Mouse (Mus musculus) inflammation-experienced regulatory T-cells, adult 6 months (primary cell): ENCODE data around the gene Fam161b. TPM values are rescaled to one million over a fixed set of nuclear protein-coding genes. Genes with fewer than 3 reads are reported as not detected.
A peak's percentile ranks its signal among the peaks of the same experiment; 100 is the strongest.

Source experiments
- ATAC-seq: one replicate; pipeline ENCODE4 v1.8.0; 2017
- polyA plus RNA-seq, 3 experiments: library from polyadenylated mRNA; unstranded; fragments of 100-300 nt; shearing (Covaris generic); gene quantifications; one replicate each; pipeline ENCODE4 v1.2.1; 2017

The Fam161b gene
- 1 to 10 TPM in 1 of 3 experiments, under 1 TPM in 2; 0.30 to 1.3 (median 0.43) TPM for polyA plus RNA-seq

DNA sequence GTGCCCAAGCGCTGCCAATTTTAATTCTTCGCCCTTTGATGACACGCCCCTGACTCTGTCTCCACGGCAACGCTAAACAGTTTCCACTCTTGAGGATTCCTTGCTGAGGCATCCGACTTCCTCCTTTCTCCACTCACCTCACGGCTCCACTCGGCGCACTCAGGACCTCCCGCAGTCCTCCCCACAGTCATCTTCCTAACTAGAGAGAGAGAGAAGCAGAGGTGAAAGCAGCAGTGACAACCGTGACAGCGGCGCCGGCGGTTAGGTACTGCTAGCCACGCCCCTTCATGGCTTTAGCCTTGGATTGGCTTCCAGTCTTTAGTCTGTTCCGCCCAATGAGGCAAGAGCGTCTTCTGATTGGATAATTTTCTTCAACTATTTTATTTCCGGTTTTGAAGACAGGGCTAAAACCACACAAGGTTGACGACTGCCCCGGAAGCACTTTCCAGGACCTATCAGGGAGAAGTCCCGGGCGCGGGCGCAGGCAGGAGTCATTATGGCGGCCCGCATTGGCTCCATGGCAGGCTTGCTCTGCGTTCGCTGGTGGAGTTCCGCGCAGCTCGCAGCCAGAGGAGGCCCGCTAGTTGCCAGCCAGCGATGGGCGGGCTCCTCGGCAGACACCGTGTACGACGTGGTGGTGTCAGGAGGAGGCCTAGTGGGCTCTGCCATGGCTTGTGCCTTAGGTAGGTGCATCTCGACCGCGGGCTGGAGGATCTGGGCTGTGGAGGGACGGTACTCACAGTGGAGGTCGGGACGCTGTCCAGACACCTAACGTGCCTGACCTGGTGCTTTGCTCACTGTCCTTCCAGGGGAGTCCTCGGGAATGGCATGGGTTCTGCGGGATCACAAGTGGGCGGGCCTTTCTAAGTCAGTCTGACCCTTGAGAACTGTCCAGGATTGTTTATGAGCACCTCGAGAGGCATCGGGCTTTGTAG lies at the start of gene Fam161b, which contains the start of gene Coq6:
Gene Fam161b (minus strand): TSS at position 279 of the 935 bp plus-strand sequence.
Gene Coq6 (plus strand): TSS at position 103 of the 935 bp plus-strand sequence.
- peak; percentile 99 for ATAC-seq

DNA sequence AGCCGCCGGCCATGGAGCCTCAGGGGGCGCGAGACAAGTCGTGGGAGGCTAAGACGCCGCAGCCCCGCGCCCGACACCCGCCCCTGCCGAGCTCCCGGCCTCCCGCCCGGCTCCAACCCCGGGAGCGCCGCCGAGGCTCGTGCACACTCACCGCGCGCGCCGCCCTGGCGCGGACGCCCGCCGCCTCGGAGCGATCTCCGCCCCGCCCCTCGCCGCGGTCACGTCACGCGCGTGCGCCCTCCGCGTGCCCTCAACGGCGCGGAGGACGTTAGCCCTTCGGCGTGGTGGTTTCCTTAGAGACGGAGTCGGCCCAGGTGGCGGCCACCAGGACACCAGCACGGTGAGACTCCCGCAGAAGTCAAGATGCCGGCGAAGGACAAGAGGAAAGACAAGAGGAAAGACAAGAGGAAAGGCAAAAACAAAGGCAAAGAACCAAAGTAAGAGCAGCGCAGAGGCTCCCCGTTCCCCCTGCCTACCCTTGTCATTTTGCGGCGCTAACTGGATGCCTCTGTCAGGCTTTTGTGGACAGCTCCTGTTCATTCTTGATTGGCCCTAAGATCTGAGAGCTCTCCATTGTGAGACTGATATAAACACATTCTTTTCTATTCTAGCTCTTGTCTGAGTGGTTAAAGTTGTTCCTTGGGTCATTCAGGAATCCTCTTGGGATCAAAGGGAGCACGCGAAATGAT lies 47.3 kb upstream of the Fam161b start, which contains the start of the genes Entpd5 and Bbof1:
Gene Entpd5 (minus strand): TSS at position 211 of the 689 bp plus-strand sequence.
Gene Bbof1 (plus strand): TSS at position 253 of the 689 bp plus-strand sequence.
- peak; percentile 75 for ATAC-seq

DNA sequence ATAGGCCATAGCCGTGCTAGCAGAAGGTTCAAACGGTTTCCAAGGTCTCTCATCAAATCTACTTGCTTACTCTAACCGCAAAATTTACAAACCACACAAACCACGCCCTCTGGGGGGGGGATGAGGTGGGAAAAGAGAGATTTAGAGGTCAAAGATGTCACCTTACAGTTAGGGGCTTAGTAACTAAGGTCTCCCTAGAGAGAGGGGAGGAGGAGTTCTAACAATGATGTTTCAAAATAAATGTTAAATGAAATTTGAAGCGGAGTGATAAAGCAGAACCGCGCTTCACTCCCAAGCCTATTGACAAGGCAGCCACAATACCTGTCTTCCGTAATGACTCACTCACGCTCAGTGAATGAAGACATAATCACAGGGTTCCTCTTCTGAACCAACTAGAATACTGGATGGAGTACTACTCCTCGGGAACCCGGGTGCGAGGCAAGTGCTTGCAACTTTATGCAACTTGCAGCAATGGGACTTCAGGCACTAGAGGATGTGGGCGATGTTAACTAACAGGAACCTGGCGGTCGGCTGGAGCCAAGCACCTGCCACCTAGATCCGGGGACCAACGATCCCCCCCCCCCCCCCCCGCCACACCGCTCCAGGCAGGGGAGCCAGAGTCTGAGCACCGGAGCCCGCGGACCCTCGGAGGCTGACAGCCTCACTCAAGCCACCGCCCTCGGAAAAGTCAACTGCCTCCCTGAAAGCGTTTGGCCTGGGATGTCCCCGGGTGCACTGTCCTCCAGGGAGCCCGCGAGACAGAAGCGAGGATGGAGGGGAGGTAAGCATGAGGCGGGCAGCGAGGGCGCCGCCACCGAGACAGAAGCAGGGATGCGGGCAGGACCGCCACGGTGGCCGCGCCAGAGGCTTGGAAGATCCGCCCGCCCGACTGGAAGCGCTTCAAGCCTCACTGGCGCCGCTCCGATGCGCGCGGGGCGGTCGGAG lies 46.5 kb upstream of the Fam161b start:
- peak; percentile 79 for ATAC-seq

DNA sequence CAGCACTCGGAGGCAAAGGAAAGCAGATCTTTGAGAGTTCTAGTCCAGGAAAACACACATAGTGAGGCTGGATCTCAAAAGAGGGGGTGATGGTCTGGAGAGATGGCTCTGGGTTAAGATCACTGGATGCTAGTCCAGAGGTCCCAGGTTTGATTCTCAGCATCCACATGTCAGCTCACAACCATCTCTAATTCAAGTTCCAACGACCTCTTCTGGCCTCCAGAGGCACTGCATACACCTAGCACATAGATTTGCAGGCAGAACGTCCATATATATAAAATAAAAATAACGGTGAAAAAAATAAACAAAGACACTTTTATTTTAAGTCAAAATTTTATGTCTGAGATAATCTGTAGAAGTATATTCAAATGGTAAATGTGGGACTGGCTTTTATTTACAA lies 45.6 kb upstream of the Fam161b start:
- ATAC-seq = no peak

DNA sequence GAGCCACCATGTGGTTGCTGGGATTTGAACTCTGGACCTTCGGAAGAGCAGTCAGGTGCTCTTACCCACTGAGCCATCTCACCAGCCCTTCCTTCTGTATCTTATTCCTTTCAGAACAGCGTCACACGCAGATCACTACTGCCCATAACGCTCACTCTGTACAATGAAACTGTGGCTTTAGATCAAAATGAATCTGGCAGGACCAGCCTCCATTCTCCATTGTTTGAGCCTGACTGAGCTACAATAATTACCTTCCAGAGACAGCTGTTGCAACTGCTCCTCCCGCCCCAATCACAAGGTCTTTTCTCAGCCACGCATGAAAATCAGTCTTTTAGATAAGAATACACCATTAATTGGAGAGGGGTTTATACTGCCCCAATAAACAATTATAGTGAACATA lies 42.9 kb upstream of the Fam161b start:
- no peak for ATAC-seq

DNA sequence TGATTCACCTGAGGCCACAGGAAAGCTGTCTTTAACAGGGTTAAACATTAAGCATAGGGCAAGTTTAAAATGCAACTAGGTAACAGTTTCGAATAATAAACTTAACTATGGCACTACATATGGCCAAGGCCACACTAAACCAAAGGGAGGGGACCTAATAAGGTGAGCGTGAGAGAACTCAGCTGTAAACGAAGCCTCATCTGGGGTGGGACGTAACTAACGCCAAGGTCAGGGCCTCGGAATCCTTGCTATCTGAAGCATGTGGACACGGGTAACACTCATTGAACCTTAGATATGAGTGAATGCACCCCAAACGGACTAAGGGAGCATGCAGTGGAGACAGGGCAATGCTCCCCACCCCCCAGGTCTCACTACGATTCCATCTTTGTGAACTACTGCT lies 41.3 kb upstream of the Fam161b start:
- ATAC-seq = no peak

DNA sequence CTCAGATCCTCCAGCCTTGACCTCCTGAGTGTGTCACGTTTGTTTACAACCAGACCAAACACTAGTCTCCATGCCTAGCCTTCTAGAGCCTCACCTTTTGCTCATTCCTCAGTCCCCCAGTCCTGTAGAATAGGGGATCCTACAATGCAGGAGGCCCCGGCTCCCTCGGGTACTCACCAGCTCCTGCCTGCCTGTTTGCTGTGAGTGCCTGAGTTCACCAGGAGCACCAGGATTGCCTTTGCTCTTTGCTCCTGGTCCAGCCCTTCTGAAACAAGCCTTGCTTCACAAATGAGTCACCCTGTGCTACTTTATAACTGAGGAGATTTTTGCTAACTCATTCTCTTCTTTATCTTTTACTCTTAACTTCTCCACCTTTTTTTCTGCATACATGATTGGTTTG lies 39.0 kb upstream of the Fam161b start:
- no peak for ATAC-seq

DNA sequence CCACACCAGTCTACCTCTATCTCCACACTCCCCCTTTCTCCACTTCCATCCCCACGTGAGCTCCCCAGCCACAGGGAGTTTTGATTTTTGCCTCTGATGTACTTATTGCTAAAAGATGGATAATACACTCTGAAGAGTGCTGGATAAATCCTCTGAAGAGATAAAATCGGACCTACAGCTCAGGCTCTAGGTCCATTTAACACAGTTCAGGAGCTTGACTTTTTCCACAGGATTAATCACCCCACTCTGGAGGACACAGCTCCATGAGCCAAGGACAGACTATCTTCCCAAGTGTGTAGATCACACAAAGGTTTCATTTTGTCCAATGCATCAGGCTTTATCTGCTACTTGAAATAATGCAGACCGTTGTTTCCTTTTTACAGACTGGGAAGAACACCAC lies 38.4 kb upstream of the Fam161b start:
- ATAC-seq = no peak

DNA sequence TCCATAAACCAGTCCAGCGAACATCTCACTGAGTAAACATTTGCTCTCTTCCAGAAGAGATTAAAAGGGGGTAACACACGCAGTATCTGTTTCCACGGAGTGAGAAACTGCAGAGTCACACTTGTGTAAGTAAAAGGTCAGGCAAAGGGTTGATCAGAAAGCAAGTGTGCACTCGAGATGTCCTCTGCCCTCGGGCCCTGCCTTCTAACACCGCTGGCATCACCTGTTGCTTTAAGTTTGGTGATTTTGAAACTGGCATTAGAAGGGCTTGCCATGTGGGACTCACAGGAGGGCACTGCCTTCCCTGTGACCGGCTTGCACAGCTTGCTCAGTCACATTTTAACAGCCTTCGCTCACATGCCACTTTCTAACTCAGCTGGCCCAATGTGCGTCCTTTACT lies 38.0 kb upstream of the Fam161b start:
- no peak for ATAC-seq

DNA sequence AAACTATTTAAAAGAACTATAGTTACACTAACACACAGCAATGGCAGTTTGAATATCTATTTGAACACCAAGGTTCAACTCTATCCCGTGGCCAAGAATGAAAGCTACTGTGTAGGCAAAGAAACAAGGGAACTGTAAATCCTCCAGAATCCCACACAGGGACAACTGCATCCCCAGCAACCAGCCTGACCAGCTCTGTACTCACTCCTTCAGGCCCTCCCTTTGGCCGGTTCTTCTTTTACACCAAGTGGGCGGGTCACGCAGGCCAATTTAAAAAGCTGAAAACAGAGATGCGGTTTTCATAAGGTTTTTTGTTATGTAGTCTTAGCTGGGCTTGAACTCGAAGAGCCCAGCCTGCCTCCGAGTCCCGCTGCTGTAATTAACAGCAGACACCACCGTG lies 37.5 kb upstream of the Fam161b start:
- ATAC-seq = no peak

DNA sequence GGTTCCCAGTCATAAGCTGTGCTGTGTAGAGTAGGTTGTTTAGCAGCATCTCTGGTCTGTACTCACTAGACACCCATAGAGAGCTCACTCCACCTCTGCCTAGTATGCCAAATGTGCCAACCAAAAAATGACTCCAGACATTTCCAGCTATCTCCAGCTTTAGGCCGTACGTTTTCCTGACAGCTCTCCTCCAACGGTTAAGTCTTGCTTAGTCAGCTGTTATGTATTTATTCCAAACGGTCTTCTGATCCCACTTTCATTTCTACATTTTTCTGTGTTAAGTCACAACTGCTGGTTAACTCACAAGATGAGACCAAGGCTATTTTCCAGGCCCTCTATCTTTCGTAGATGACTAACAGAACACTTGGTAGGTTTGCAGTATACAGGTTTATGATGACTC lies 37.0 kb upstream of the Fam161b start:
- no peak for ATAC-seq

DNA sequence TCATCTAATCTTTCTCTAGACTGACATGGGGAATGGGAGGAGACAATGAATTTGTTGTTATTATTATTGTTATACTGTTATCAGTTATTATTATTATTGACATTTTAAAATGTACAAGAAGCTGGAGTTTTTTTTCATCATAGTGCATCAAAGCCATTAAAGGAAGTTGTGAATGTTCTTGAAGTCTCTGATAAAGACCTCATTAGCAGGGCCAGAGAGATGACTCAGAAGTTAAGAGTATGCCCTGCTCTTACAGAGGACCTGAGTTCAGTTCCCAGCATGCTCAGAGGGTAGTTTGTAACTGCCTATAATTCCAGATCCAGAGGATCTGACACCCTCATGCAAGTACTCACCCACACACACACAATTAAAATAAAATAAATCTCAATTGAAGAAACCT lies 36.1 kb upstream of the Fam161b start:
- no peak for ATAC-seq

DNA sequence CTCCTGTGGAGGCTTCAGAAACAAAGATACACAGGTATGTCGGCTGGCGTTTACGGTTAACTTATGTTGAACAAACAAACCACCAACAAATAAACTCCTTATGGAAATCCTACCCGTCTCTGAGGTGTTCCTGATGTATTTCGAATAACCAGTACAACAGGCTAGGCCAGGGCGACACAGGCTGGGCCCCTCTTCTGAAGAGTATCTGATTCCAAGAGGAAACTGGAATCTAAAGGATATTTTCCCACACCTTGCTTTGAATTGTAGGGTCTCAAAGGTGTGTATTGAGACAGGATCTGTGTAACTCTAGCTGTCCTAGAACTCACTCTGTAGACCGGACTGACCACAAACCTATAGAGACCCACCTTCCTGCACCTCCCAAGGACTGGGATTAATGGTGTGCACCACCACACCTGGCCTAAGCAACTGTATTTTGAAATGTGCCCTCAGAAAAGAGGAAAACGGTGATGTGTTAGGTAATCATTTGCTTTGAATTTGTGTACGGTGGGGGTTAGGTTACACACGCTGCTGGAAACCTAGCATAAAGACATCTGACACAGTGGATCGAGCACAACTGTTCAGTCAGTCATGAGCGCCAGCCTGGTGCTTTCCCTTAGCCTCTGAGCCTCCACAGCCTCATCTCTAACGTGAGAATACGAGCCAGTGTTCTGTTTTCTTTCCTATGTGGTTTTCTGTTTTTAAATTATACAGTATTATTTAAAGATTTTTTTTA lies 35.5 kb upstream of the Fam161b start:
- no peak for ATAC-seq

DNA sequence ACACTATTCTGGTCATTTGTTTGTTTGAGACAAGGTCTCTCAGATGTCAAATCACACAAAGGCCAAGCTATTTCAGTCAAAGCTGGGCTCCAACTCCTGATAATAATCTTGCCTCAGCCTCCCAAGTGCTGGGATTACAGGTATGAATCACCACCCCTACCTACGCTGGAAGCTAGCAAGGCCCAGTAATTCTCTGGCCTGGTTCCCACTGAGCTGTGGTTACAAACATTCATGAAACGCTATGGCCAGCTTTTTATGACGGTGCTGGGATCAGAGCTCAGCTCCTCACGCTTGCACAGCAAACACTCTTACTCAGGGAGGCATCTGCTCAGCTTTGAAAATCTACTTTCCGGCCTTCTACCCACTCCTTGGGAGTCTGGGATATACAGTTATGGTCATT lies 32.2 kb upstream of the Fam161b start:
- ATAC-seq = no peak

DNA sequence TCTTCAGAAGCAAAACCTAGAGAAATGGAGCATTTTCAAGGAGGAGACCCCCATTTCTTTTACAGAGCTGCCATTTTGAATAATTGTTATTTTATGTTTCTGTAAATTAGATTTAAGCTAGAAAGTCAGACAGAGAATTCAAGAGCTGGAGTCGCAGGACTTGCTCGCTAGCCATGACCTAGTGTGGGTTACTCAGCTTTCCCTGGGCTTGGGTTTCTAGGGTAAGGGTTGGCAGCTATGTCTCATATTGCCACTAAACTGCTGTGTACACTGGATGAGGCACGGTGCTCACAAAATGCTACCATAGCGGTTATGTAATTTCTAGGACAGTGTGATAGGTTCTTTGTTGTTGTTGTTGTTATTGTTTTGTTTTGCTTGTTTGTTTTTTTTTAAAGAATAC lies 31.0 kb upstream of the Fam161b start:
- no peak for ATAC-seq

DNA sequence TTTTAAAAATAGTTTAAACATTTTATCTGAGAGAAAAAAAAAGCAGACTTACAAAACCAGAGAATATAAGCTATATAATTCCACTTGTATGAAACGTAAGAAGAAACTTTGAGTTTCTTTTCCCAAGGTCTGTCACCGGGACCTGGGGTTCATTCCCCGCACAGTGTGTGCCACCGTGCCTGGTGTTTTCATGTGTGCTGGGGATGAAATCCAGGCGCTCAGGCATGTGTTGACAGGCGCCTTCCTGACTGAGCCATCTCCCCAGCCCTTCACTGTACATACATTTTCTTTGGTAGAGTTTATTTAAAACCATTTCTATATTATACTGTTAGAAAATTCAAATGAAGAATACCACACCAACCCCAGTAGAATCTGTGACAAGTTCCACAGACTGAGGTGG lies 28.7 kb upstream of the Fam161b start:
- no peak for ATAC-seq

DNA sequence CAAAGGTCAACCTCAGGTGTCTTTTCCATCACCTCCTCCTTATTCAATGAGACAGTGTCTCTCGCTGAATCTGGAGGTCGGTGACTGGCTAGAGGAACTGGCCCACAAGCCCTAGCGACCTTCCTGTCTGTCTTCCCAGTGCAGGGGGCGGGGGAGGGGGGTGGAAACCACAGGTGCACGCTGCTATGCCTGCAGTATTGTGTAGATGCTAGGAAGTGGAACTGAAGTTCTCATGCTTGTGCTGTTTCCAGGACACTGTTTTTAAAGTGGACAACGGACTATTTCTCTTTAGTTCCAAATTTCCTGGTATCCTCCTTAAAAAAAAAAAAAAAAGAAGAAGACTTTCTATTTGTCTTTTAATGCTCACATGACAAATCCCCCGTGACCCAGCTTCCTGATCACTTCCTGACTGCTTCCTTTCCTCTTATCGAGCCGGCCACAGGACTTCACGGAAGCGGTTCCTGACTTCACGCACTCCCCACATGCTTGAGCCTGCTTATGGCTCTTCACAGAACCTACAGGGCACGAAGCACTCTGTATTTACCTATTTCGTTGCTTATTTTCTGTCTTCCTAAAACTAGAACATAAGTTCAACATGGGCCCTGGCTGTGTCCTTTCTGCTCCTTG lies 27.3 kb upstream of the Fam161b start:
- ATAC-seq = peak; percentile 58

DNA sequence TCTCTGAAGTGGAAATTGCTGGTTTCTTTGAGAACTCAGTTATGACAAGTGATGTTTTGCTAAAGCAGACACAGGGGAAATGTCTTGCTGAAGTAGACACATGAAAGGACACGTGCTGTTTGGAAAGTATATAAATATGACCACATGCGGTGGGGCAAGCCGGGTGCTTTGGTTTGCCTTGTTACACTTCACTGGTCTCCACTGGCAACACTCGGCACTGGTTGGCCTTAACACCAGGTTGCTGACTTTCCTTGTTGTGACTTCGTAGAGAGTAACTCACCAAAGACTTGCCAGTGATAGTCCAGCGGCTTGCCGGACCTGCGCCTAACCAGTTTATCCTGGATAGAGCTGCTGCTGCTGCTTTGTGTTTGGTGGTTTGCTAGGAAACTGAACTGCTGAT lies 26.5 kb upstream of the Fam161b start:
- ATAC-seq = no peak

DNA sequence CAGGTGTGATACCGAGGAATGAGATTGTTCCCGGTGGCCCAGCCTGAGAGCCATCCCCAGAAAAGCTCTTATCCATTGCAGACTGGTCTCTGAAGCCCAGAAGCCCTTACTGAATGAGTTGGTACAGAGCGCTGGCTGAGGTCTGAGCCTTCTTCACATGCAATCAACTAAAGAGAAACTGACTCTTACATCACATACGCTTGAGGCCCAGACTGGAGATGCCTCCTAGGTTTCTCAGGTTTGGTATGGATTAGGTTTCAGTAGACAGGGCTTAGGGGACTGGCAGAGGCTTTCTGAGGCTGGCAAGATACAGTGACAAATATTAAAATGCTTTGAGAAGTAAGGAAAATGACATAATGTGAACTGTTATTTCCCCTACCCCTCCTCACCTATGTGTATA lies 23.8 kb upstream of the Fam161b start:
- ATAC-seq = no peak

DNA sequence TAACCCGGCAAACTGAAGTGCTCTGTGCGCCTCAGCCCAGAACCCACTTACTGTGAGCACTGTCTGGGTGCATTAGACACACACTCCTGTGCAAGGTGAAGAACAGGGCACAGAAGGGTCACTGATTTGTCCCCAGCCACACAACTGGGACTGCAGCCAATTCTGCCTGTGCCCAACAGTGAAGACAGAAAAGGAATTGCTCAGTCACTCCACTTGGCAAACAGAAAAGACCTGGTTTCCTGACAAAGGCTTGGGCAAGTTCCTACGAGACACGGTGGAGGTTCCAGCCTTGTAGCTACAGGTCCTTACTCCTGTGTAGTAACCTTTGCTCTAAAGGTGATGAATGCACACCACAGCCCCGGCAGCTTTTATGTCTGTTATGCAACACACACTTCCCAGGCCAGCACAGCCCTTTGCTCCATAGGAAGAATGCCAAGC lies 23.0 kb upstream of the Fam161b start:
- ATAC-seq = no peak

DNA sequence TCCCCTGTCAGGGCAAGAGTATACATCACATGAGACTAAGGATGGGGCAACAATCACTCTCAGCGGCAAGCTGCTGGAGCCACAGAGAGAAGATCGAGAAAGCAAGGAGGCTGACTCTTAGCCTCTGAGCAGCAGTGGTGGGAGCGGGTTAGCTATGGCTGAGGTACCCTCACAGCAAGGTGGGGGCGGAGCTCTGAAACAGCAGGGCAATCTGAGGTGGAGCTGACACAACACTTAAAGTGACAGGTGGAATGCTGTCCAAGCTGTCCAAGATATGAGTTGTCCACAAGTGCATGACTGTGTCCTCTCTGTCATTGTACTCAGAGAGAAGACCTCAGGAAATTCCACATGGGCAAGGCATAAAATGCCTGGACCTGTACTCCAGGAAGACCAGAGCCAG lies 20.7 kb upstream of the Fam161b start:
- ATAC-seq = no peak
